Mouse (Mus musculus) common myeloid progenitor, adult 5-6 weeks (primary cell): ENCODE measurements around the gene Cdcp2. TPM values are rescaled to one million over a fixed set of nuclear protein-coding genes. Genes with fewer than 3 reads are reported as not detected.

ENCODE experiments used
- ATAC-seq: replicated peaks from 2 replicates; pipeline ENCODE4 v1.8.0; 2016; ENCODE audit warnings: low read depth, mild to moderate bottlenecking, moderate TSS enrichment, inconsistent platforms; ENCODE audit not compliant: poor library complexity, severe bottlenecking
- total RNA-seq: library from RNA; stranded (forward); fragments of 200-1000, 187-1606 nt; gene quantifications from 2 replicates; pipeline ENCODE4 v1.2.3, GENCODE M21; 2017

Gene Cdcp2
- total RNA-seq, 1 experiment from 2014 or later: not detected

DNA sequence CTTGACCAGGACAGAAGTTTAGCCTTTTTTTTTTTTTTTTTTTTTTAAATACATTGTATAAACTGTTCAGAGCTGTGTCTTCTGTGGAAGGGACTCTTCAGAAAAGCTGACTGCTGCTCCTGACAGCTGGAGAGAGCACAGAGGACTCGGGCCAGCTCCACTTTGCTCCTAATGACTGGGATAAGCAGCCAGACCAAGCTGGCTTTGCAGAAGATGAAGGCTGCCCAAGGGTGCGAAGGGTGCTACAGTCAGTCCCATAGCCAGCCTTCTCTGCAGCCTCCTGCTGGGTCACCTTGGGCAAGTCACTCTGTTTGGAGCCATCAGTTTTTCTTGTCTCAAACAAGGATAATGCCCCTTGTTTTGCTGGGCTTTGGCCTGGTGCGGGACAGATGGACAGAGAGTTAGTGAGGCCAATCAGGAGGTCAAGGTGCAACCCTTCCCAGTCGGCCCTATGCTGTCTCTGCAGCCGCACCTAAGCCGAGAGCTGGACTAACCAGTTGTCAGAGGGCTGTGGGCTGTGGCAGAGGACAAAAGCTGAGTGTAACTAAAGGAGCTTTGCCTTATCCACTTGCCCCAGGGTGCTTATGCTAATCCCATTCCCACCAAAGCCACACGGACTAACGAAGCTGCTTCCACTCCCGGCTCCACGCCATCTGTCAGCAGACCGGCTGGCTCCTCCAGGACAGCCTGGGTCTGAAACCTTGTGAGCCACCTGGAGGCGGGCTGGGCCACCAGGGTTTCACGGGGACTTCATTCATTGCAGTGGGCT, 31.4 kb downstream of the Cdcp2 start:
- no peak for ATAC-seq

DNA sequence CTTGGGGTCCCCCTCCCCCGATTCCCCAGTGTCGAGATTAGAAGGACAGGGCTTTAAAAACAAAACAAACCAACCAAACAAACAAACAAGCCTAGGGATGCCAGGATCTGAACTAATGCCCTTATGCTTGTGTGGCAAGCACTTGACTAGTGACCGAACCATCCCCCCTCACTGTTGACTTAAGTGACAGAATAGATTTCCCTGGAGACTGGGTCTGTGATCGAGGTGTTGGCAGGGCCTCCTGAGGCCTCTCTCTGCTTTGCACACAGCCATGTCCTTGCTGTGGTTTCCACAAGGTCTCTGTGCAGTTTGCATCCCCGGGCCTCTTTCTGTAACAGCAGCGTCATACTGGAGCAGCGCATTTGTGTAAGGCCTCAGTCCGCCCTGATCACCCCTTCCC, 32.7 kb downstream of the Cdcp2 start:
- ATAC-seq: no peak

DNA sequence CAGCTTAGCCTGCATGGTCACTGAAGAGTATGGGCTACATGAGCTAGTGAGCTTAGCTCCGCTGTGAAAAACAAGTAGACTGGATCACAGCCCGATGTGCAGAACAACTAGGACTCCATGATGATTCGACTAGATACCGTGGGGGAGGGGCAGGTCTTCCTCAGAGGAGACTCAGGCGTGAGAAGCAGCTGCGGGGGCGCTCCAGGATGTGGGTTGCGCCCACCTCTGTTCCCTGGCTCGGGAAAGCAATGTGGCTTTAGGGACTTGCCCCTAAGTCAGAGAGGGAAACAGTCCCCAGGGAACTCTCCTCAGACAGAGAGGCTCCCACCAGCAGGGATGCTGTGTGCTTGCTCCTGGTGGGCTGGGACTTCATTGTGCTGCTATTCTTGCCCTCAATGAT, 33.8 kb downstream of the Cdcp2 start:
- ATAC-seq: no peak

DNA sequence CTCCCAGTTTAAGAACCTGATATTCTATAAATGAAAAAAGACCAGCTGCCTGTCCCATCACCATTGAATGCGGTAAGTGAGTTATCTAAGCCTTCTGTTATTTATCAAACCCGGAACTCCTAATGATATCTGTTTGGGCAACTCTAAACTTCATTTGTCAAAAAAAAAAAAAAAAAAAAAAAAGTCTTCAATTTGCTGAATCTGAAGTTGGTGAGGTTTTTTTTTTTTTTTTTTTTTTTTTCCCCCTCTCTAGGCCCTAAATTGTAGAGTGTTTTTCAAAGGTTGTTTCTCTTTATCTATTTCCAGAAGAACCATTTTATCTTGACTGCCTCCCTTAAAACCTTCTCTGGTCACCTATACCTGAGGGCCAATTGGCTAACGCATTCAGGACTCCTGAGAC, 38.2 kb downstream of the Cdcp2 start:
- no peak for ATAC-seq

DNA sequence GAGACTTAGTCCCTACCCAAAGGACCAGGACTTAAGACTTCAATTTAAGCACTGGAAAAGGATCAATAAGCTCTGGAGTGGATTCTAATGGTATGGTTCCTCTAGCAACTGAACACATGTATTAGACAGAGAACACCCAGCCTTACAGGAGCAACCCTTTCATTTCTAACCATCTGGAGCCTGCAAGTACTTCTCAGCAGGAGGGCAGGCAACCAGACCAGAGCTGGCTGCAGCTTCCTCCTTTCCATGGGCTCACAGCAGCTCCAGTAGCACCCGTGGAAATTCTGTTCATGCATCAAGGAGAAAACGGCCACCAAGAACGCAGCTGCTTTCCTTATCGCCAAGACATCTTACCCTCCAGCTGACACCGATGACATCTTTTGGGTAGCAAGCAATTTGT, 39.0 kb downstream of the Cdcp2 start:
- ATAC-seq: no peak

DNA sequence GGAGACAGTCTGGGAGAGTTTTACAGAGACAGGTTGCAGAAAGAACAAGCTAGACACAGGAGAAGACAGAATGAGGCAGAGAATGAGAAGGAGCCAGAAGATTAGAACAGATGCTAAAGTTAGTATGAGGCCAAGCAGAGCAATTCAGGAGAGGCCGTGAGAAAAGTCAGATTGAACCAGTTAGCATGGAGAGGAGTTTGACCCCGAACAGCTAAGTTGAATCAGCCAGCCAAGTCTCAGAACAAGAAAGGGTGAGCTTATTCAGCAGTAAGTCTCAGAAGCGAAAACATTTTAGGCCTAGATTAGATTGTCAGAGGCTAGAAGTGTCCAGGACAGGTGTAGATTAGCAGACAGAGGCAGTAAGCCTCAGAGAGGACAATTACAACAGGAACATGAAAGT, 39.8 kb downstream of the Cdcp2 start:
- ATAC-seq: no peak

DNA sequence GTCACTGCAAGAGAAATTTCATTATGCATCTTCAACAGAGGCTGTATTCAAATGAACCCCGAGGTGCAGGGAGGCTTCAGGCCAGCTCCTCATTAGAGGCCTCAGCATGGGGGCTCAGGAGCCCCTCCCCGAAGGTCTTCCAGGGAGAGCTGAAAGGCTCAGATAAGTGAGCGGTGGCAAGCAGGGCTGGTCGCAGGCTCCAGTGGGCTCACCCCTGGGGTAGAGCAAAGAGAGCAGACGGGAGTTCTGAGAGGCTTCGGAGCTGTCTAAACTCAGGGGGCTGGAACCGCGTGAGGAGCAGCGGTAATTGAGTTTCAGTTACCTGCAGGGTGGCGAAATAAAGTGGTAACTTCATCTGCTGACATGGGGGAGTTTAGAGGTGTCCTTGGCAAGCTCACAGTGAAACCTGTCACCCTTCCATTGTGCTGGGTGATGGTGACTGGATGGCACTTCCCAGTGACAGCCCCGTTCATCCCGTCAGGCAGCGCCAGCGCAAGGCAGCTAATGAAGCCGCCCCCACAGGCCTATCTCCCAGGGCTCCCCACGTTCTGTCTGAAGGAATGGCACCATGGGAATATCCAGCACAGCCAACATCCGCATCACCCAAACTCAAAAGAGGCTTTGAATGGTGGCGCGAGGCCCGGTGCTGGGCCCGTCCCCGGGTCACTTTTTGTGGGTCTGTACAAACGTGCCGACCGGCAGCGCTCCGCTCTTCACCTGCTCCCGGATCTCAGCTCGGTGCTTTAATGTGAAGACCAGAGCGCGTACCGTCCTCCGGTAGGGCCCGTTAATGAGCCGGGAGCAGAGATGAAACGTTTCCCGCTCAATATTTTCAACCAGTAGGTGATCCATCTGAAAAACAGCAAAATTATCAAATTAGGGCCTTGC, 42.5 kb downstream of the Cdcp2 start:
- ATAC-seq: no peak

DNA sequence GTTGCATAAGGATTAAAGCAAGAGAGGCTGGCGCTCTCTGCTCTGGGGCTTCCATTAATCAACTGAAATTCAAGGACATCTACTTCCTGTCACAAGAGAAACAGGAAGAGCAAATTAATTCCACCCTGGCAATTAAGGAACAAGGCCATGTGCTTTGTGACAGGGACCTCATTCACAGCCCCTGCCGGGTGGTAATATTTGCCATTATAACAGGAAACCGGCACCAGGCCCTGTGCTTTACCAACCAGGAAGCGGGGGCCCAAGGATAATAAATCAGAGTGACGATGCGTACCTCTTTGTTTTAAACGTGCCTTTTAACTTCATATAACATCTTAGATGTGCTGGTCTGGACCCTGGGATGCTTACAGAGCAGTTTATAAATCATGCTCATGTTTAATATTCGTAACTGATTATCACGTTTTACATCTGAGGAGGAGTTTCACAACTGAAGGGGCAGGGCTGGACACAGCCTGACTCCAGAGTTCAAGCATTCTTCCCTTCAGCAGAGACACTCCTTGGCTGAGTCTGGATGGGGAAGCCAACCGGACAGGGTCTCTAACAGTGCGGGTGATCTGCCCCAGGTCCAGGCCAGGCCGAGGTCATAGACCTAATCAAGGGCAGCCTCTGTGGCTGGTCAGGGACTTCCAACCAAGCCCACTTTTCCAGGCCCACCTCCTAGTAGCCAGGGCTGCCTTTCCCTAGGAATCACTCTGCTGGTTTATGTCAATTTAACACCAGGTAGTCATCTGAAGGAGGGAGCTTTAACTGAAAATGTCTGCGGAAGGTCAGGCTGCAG, 43.3 kb downstream of the Cdcp2 start:
- peak; percentile 79 for ATAC-seq

DNA sequence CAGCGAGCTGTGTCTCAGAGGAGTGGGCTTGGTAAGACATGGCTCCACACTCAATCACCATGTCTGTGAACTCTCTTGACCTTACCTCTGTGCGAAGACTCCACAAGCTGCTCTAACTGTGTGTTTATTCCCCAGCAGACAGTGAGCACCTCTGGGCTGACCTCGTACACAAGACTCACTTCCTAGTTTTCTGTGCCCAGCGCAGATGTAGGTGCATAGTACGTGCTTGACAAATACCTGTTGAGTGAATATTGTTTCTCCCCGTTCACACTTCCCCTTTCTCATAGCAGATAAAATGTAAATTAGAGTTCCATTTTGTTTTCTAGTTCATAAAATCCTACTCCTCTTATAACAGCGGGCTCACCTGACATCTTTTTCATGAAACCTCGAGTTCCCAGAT, 46.8 kb downstream of the Cdcp2 start:
- ATAC-seq: no peak

DNA sequence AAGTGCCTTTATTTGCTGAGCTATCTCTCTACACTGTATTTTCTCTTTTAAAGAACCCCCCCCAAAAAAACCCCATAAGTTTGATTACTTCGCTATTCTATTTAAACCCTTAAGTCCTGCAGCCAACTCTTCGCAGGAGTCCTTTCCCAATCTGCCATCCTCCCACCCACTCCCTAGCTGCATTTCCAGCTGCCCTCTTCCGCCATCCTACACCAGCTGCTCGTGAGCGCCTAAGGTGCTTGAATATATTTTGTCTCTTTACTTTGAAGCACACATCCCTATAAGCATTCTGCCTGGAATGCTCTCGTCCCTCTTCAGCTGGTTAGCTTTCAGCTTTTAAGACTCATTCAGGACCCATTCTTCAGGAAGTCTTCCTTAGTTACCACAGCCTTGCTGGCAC, 54.3 kb downstream of the Cdcp2 start:
- ATAC-seq: no peak

DNA sequence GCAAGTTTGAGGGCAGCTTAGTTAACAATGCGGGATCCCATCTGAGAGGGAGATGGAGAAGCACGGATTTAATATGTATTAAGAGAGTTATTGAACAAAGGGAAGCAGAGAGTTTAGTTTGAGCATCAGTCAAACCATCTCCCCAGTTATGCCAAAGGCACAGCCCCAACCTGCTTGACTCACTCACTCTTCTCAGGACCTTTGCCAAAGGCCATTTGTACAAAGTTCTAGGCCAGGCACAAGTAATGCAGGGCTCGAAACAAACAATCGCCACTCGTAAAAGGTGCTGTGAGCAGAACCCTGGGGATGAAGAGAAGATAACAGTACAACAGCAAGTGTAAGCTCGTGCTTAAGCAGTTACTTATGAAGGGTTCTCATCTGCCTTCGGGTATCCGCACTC, 55.9 kb downstream of the Cdcp2 start:
- ATAC-seq: no peak

DNA sequence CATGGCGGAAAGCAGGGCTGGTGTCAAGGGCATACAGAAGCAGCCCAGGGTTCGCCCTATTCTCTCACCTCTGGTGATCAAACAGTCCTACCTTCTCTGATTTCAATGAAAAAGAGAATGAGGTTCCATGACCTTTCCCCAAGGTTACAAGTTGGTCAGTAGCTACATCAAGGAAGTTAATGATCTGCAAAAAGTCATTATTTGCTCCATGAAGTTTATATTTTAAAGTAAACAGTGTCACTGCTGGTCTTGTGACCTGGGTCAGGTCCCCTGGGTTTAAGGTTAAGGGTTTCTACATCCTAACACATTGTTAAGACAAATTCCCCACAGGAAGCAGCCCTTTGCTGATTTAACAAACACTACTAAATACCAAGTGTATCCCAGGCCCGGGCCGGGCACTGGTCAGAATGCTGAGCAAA, 60.3 kb downstream of the Cdcp2 start:
- no peak for ATAC-seq

DNA sequence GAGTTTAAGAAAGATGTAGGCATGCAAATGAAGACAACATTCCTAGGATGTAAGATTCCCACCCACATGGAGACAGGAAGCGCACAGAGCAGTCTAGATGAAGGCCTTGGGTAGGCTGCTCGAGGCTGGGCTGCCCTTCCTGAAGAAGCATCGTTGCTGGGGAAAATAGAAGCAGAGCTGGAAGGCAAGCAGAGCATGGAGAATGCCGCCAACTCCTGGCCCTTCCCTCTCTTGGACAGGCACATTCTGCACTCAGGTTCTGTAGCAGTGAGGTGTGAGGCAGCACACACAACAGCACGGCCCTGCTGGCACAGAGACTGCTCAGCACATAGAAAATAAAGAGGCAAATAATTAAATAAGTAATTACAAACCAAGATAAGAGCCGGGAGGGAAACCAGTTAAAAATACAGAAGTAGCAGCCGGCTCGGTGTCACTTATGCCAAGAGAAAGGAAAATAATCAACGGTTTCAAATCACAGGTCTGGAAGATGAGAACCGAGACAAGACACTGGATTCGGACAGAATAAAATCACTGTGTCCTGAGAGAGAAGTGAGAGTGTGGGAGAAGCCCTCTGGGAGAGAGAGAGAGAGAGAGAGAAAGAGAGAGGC, 62.6 kb downstream of the Cdcp2 start:
- no peak for ATAC-seq

DNA sequence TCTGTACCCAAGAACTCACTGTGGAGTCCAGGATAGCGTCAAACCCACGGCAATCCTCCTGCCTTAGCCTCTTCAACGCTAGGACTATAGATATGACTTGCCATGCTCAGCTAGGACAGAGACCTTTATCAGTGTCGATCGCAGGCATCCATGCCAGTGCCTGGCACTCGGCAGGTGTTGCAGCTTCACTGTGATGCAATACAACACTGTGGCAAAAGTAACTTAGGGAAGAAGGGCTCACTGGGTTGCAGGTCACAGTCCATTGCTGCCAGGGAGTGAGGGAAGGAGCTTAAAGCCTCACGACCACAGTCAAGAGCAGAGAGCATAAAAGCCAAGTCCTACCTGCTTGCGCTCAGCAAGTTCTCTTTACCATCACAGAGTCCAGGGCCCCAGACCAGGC, 63.5 kb downstream of the Cdcp2 start:
- no peak for ATAC-seq

Other genes with a start within 250 kb of the Cdcp2 start
- gene Ssbp3, start 186.2 kb upstream of the Cdcp2 start, total RNA-seq: 40.5 and 53.3 TPM in 2 replicates
- 59.5 and 60.2 TPM in 2 replicates for gene Mrpl37, start 30.0 kb upstream of the Cdcp2 start, total RNA-seq
- 2.2 and 5.2 TPM in 2 replicates for gene Cyb5rl, start 29.9 kb upstream of the Cdcp2 start, total RNA-seq
- gene Tmem59, start 81.5 kb downstream of the Cdcp2 start, total RNA-seq: 115 and 141 TPM in 2 replicates
- 25.0 and 37.2 TPM in 2 replicates for gene Tceanc2, start 82.2 kb downstream of the Cdcp2 start, total RNA-seq
- not detected in 2 replicates for gene Ldlrad1, start 112.3 kb downstream of the Cdcp2 start, total RNA-seq
- 10.8 and 11.7 TPM in 2 replicates for gene Lrrc42, start 156.6 kb downstream of the Cdcp2 start, total RNA-seq
- 20.6 and 28.9 TPM in 2 replicates for gene Hspb11, start 156.7 kb downstream of the Cdcp2 start, total RNA-seq
- not detected in 2 replicates for gene Dio1, start 210.3 kb downstream of the Cdcp2 start, total RNA-seq
- gene Yipf1, start 217.5 kb downstream of the Cdcp2 start, total RNA-seq: 28.8 and 28.9 TPM in 2 replicates